Mouse (Mus musculus) heart, adult 2 months (tissue): ENCODE measurements around the gene Foxa1.

Experiments used
- CTCF ChIP-seq: fragments of 200-600 bp; IDR thresholded peaks from 2 replicates; pipeline ENCODE4 v1.8.1; 2022; ENCODE audit warnings: antibody characterized with exemption, mild to moderate bottlenecking, moderate library complexity
- EP300 ChIP-seq: fragments of 200-500 bp; IDR thresholded peaks from 2 replicates; pipeline ENCODE4 v1.6.1; 2011; ENCODE audit warnings: low read depth, low read length, control low read depth; ENCODE audit not compliant: insufficient read depth
- POLR2A ChIP-seq: fragments of 200-500 bp; IDR thresholded peaks from 2 replicates; pipeline ENCODE4 v1.6.1; 2011; ENCODE audit warnings: mild to moderate bottlenecking, low read depth, low read length, control low read depth; ENCODE audit not compliant: insufficient read depth

DNA sequence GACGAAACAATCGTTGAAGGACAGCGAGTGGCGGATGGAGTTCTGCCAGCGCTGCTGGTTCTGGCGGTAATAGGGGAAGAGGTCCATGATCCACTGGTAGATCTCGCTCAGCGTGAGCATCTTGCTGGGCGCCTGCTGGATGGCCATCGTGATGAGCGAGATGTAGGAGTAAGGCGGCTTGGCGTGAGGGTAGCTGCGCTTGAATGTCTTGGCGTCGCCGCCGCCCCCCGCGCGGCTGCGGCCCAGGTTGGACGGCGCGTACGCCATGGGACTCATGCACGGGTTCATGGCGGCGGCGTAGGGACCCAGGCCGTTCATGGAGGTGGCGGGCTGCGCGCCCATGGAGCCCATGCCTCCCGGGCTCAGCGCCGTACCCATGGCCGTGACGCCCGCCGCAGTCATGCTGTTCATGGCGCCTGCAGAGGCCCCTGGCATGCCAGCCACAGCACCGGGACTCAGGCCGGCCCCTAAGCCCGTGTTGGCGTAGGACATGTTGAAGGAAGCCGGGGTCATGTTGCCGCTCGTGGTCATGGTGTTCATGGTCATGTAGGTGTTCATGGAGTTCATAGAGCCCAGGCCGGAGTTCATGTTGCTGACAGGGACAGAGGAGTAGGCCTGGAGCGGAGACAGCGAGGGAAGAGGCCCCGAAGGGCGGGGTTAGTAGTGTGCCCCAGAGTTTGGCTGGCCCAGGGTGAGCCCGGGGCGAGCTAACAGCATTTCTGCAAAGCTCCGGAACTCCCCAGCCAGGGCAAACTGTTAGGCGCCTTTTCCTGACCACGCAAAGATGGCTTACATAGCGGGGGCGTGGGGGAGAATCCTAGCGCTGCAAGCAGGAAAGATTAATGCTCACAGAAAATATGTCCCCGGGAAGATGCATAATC lies 3.7 kb downstream of the Foxa1 start:
- TF ChIP-seq EP300 (no peak), POLR2A (no peak), CTCF (no peak)
